Mouse (Mus musculus) right cerebral cortex, postnatal 14 days (tissue): ENCODE data around the gene Ogg1.

Experiments
- DNase-seq: peaks from one replicate; pipeline ENCODE4 v3.0.0; 2022

Ogg1 gene

GRCm38 (mm10) chr6:113373491-113373890, 46.7 kb downstream of the Ogg1 start:
- no peak for DNase-seq

- no peak for DNase-seq
Measured at GRCm38 (mm10) chr6:113377172-113377495, 50.4 kb downstream of the Ogg1 start.

- peak; percentile 92 for DNase-seq
Measured at GRCm38 (mm10) chr6:113377496-113378385, 51.0 kb downstream of the Ogg1 start, which contains the start of the genes Tada3 and Arpc4. TSS of gene Tada3 (minus strand) at chr6:113377883. TSS of gene Arpc4 (plus strand) at chr6:113378115.

- no peak for DNase-seq
Measured at GRCm38 (mm10) chr6:113379246-113379645, 52.5 kb downstream of the Ogg1 start.

- no peak for DNase-seq
Measured at GRCm38 (mm10) chr6:113380480-113380879, 53.7 kb downstream of the Ogg1 start.

GRCm38 (mm10) chr6:113384351-113384927, 57.7 kb downstream of the Ogg1 start:
- no peak for DNase-seq
